In genomic region chr8:125197341-125198002, GRCm38 (mm10) we compare ENCODE assay signal across 14 mouse cellular contexts.
A peak's percentile ranks its signal among the peaks of the same experiment; 100 is the strongest.
DNase-seq lines count a peak whose midpoint lies in the region; TF ChIP-seq lines count a peak whose summit lies in the region.
"Had no signal": no experiment of that assay in that cellular context is flagged by ENCODE, and none has a peak within 500 bp of the region (broad histone marks: within the 10 kb centered on the region; RNA-seq: fewer than 3 reads in every experiment).

No protein-coding gene starts in this region.

- peak; percentile 21 for DNase-seq in gastrocnemius, postnatal 25 days
- no peak for DNase-seq in gastrocnemius, postnatal 36 days
- no peak for DNase-seq in layer of hippocampus, adult 2 months (ENCODE audit: low spot score in 2 of 2)
- DNase-seq in layer of hippocampus, adult 11-12 months (ENCODE audit: low spot score), result no peak
- DNase-seq in heart, adult 8-10 months (ENCODE audit: low spot score), result peak; percentile 79
- DNase-seq in heart, postnatal 36 days, result peak; percentile 41 to 47
- no peak for DNase-seq in adrenal gland, postnatal 10 days
- no peak for DNase-seq in thymus, postnatal 25 days
- DNase-seq: adrenal gland, postnatal 14 days; B cell, adult 2 months; lung, embryonic 14.5 days had no signal

- no peak overlapping the region for H3K4me3 ChIP-seq in layer of hippocampus, adult 2 months
- H3K4me3 ChIP-seq: forebrain, embryonic 15.5 days; limb, embryonic 15.5 days; stomach, embryonic 15.5 days had no signal

- TF ChIP-seq CTCF in layer of hippocampus, adult 2 months (conservative IDR thresholded peaks at IDR 0.05), result no peak

- intact Hi-C loops in gastrocnemius, postnatal 36 days (cut with DNase I), result no loop called here
- intact Hi-C loops in heart, postnatal 36 days (cut with DNase I), result loop anchor here (5.0 kb wide), 1 partner anchor 75 kb away; no protein-coding TSS in a partner anchor

- H3K27ac ChIP-seq in layer of hippocampus, adult 2 months, result peak overlapping the region; percentile 39; the same call in 1 of the 2 replicates
- H3K27ac ChIP-seq: forebrain, embryonic 15.5 days; limb, embryonic 15.5 days had no signal

Comparison
In these comparisons a context has a peak if more than half of its experiments do, and no peak if none do; other contexts are left out.
1. DNase-seq: peak in gastrocnemius, postnatal 25 days (single experiment), heart, adult 8-10 months (single experiment) and heart, postnatal 36 days (2 of 2); none in gastrocnemius, postnatal 36 days (0 of 2), layer of hippocampus, adult 2 months (0 of 2), layer of hippocampus, adult 11-12 months (single experiment), adrenal gland, postnatal 10 days (single experiment) and thymus, postnatal 25 days (single experiment).